Mouse (Mus musculus) gonadal fat pad, adult 2 months (tissue): ENCODE results near the gene Ech1. TPM values are rescaled to one million over a fixed set of nuclear protein-coding genes. Genes with fewer than 3 reads are reported as not detected.

Experiments
- DNase-seq: peaks from one replicate; pipeline ENCODE4 v3.0.0-alpha.2; 2012; ENCODE audit warnings: low read depth
- polyA plus RNA-seq: library from polyadenylated mRNA; depleted of rRNA; stranded (reverse); fragments of >200 nt; gene quantifications from 2 replicates; pipeline ENCODE4 v1.2.3, GENCODE M21; 2012; rRNA removed

Gene Ech1
- polyA plus RNA-seq, result 508 and 671 TPM in 2 replicates

DNA sequence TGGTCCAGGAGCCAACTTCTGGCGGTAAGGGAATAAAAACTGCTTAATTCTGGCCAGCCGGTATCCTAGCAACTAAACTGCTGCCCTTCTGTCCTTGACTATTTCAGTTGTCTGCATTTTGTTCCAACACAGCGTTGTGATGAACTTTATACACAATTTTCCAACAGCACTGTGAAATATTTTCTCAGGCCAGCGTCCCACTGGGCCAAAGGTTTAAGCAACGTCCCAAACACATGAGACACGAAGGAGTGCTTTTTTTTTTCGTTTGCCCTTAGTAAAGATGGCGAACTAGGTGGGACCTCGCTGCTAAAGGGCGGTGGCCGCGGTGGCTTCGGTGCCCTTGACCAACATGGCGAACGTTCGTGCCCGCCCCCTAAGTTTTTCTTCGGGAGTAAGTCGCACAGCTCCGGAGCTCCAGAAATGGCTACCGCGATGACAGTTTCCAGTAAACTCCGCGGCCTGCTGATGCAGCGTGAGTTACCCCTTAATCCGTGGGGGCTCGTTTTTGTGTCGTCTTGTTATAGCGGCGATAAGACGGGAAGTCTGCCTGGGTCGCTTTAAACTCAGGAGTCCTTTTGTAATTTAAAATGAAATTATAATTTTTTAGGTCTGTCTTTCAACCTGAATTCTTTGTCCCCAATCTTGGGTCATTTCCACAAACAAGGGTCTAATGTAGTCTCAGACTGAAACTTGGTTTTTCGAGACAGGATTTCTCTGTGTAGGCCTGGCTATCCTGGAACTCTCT lies at the start of gene Ech1:
Gene Ech1 (plus strand): TSS at position 277 of the 745 bp plus-strand sequence.
- DNase-seq, result peak; percentile 100

DNA sequence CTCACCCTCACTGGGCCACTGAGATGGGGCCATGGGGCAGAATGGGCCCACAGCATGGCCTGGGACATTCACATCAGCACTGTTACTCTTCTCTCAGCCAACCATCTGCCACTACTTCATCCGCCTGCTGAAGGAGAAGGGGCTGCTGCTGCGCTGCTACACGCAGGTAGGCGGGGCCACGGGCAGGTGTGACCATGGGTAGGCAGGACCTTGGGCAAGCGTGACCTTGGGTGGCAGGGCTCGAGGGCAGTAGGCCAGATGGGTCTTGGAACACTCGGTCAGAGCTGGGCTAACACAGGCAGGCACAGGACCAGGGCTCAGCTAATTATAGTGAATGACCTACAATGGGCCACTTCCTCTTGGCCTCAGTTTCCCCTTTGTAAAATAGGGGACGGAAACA lies 46.2 kb upstream of the Ech1 start:
- DNase-seq, result no peak

DNA sequence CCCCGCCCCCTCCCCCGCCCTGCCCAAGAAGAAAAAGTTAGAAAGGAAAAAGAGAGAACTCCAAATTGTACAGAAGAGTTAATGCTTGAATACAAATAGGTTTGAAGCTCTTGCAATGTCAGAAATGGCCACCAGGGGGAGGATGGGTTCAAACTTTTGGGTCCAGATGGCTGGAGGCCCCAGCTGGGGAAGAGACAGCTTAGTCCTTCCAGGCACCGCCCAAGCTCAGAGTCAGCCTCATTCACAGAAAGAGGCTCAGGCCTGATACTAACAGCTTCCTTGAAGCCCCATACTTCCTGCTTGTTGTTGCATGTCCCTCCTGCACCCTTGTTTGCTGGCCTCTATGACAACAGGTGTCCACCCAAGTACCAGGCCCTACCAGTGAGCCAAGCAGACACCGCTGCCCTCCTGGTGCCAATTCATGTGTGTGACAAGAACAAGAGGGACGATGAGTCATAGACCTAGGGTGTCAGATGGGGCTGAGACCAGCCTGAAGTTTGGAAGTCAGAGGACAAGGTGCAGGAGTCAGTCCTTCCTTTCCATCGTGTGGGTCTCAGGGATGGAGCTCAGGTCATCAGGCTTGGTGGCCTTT lies 44.9 kb upstream of the Ech1 start:
- DNase-seq, result no peak

DNA sequence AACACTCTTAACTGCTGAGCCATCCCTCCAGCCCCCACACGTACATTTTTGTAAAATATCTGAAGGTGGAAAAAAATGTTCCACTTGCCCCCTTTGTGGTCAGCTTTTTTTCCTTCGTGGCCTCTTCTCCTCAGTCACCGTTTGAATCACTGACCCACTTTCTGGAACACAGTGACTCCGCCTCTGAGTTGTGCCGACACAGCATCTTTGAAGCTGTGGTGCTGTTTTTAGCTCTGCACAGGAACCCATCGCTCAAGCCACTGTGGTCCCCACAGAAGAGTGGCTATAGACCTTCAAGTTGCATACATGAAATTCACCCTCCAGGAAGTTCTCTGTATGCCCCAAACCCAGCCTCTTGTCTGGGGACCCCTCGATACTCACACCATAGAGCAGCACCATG lies 44.2 kb upstream of the Ech1 start:
- no peak for DNase-seq

GRCm38 (mm10) chr7:28781261-28781663 lies 43.8 kb upstream of the Ech1 start:
- DNase-seq, result no peak

- no peak for DNase-seq
Measured at GRCm38 (mm10) chr7:28785161-28785560, 39.9 kb upstream of the Ech1 start.

- no peak for DNase-seq
Measured at GRCm38 (mm10) chr7:28787884-28788283, 37.1 kb upstream of the Ech1 start.

DNA sequence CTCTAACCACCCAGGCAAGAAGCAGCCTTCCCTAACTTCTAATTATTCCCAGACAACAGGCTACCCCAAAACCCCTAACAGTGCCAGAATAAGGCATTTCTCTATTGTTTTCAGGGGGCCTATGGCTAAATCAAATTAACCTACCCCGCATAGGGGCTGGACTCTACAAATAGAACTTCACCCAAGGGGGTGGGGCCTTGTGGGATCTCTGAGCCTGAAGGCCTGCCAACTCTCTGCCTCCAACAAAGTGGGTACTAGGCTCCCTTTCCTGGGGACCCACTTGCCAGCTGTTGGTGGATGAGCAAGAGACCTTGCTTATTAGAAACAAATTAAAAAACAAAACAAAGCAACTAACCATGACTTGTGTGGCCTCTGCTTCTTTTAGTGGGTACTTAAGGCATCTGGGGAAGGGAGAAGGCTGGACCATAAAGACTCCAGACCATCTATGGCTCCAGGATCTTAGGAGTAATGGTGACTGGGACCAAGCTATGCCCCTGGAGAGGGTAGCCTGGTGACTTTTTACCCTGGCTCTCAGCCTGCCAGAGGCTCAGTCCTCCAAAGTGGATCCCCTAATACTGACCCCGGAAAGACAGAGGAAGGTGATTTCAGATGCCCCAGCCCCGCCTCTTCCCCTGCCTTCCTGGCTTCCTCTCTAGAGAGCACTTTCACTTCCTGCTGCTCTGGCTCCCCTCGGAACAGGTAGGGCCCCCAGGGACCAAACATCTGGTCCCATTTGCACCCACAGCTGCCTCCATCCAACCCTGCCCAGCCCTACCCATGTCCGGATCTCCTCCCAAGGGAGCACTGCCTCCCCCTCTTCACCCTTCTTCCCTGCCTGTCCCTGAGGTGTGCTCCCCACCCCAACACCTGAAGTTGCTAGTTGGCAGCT lies 36.5 kb upstream of the Ech1 start, which contains the start of gene Rinl:
Gene Rinl (plus strand): TSS at position 663 of the 889 bp plus-strand sequence.
- no peak for DNase-seq

GRCm38 (mm10) chr7:28789235-28789634 lies 35.8 kb upstream of the Ech1 start:
- no peak for DNase-seq

- DNase-seq, result no peak
Measured at GRCm38 (mm10) chr7:28790066-28790806, 34.8 kb upstream of the Ech1 start.

DNA sequence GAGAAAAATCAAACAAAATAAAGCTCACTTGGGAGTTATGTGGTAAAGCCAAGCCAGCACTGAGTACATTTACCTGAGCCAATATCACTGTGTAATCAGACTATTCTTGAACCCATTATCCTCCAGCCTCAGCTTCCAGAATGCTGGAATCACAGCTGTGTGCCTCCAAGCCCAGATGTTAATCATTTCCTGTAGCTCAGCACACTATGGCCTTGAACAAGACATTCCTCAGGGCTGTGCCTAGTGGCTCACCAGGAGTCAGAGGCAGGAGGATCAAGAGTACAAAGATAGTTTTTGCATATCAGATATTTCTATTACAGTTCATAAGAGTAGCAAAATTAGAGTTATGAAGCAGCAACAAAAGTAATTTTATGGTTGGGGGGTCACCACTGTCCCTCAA lies 33.3 kb upstream of the Ech1 start:
- no peak for DNase-seq

GRCm38 (mm10) chr7:28792391-28793185 lies 32.4 kb upstream of the Ech1 start:
- DNase-seq, result no peak

- DNase-seq, result no peak
Measured at GRCm38 (mm10) chr7:28793834-28794233, 31.2 kb upstream of the Ech1 start.

- DNase-seq, result no peak
Measured at GRCm38 (mm10) chr7:28794496-28794895, 30.5 kb upstream of the Ech1 start.

GRCm38 (mm10) chr7:28795832-28796231 lies 29.2 kb upstream of the Ech1 start:
- DNase-seq, result no peak

GRCm38 (mm10) chr7:28796562-28796975 lies 28.4 kb upstream of the Ech1 start:
- no peak for DNase-seq

DNA sequence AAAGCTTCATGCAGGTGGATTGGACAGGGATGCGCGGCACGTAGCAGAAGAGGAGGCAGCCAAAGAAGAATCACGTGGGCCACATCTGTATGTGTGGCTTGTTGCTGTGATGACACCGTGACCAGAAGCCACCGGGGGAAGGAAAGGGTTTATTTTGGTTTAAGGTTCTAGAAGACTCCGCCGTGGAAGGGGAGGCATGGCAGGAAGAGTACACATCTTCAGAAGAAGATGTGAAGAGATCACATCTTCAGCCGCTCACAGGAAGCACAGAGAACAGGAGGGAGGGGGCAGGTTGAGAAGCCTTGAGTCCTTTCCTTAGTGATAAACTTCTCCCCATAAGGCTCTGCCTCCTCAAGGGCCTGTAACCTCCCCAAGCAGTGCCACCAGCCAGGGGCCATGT lies 25.0 kb upstream of the Ech1 start:
- DNase-seq, result no peak

DNA sequence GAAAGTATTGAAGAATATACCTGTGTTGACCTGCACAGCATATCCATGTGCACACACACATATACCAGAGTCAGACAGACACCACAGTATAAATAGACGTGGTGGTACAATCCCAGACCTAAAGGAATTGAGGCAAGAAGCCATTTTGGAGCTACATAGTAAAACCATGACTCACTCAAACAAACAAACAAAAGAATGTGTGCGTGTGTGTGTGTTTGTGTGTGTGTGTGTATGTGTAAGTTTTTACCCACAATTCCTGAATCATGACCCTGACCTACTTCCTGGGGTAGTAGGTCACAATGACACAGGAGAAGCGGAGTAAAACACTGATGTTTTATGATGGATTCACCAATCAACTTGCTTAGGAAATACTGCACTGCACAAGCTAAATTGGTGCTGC lies 23.6 kb upstream of the Ech1 start:
- DNase-seq, result no peak

GRCm38 (mm10) chr7:28801901-28802670 lies 22.9 kb upstream of the Ech1 start:
- peak; percentile 96 for DNase-seq
